Mouse (Mus musculus) c-Kit-positive CD71-negative TER-119-negative erythroid progenitor cells, embryonic 14.5 days (primary cell): ENCODE data around the gene Gm27029.
"Not testable (repeated sequence)": the region's sequence is repeated elsewhere in the genome, so short reads cannot be mapped to it uniquely, and the experiment has no call there.

Experiments used
- DNase-seq: peaks from one replicate; pipeline ENCODE4 v3.0.0-alpha.2; 2013; ENCODE audit warnings: low read depth

Gene Gm27029

DNA sequence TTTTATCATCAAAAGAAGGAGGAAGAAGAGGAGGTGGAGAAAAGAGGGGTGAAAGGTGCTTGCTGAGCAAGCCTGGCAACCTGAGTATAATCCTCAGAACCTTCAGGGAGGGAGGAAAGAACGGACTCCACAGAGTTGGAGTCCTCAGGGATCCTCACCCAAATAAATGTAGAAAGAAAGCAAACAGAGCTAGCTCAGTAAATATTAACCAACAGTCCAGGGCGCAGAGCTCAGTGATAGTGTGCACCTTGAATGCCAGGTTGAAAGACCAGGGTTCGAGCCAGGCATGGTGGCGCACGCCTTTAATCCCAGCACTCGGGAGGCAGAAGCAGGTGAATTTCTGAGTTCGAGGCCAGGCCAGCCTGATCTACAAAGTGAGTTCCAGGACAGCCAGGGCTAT is 31.0 kb upstream of the Gm27029 start:
- DNase-seq = no peak

DNA sequence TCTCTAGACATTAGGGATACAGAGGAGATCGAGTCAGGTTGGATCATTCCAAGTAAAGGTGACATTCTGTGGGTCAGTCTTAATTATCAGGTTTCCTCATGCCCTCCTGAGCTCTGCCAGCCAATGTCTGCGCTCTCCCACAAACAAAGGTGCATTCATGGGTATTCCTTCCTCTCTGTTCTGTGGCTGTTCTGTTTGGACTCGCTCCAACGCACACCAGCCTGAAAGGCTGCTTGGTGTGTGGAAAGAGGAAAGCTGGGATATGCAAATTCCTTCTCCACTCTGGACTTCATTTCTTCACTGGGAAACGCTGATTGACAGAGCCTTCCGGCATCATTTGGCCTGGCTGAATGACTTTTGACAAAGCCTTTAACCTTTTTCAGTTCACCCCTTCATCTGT is 30.1 kb upstream of the Gm27029 start:
- no peak for DNase-seq

DNA sequence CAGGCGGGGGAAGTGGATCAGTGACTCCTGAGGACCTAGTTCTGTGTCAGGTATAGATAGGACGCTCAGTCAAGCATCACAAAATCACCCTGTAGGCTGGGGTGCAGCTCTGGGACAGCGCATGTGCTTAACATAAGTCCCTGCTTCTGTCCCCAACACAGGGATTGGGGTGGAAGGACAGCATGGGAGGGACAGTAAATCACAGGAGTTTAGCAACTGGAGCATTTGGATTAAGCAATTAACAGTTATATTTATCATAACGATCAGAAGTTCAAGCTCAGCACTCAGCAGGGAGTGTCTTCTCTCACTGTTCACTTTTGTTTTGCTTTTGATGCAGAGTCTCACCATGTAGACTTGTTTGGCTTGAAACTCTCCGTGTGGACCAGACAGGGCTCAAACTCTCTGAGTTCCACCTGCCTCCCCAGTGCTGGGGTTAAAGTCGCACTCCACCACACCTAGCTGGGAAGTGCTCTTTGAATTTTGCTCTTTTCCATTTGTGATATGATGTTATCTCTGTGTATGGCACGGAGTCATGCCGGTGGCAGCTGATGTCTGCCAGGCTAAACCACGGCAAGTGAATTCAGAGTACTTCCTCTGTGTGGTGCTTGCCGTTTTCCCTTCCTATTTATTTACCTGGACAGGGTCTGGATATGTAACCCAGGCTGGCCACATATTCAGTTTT is 27.6 kb upstream of the Gm27029 start:
- no peak for DNase-seq

DNA sequence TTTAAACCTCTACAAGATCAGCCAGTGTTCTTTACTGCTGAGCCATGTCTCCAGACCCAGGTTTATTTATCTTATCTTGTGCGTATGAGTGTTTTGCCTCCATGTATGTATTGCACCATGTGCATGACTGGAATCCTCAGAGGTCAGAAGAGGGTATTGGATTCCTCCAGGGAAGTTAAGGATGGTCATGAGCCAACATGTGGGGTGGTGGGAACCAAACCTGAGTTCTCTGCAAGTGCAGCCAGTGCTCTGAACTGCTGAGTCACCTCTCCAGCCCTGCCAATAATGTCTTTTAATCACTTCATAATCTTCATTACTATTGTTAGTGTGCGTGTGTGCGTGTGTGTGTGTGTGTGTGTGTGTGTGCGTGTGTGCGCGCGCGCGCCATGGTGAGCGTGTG is 26.9 kb upstream of the Gm27029 start:
- DNase-seq = no peak

DNA sequence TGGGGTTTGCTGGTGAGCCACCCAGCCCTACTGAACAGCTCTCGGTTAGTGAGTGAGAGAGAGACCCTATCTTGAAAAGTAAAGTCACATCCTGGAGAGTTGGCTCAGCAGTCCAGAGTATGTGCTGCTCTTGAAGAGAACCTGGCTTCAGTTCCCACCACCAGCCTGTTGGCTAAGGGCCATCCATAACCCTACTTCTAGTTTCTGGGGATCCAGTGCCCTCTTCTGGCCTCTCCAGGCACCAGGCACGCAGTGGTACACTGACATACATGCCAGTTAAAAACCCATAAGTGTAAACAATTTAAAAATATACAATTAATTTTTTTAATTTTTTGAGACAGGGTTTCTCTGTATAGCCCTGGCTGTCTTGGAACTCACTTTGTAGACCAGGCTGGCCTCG is 25.8 kb upstream of the Gm27029 start:
- DNase-seq = no peak

DNA sequence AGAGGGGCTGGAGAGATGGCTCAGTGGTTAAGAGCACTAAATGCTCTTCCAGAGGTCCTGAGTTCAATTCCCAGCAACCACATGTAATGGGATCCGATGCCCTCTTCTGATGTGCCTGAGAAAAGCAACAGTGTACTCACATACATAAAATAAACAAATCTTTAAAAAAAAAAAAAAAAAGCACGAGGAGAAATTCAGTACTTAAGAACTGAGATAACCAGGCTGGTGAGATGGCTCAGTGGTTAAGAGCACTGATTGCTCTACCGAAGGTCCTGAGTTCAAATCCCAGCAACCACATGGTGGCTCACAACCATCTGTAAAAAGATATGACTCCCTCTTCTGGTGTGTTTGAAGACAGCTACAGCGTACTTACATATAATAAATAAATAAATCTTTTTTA is 25.0 kb upstream of the Gm27029 start:
- DNase-seq = not testable (repeated sequence)

DNA sequence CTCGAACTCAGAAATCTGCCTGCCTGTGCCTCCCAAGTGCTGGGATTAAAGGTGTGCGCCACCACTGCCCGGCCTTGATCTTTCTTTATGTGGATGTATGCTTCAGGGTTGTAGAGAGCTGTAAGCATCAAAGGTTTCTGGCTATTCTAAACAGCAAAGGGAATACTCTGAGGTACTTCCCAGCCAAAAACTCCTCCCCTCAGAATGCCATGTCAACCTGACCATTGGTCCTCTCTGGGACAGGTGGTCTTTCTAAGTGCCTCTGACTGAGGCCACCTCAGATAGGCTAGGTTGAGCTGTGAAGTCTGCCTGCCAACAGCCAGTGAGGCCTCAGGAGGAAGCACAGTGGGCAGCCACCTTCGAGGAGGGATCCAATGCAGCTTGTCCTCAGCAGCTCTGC is 24.3 kb upstream of the Gm27029 start:
- no peak for DNase-seq

DNA sequence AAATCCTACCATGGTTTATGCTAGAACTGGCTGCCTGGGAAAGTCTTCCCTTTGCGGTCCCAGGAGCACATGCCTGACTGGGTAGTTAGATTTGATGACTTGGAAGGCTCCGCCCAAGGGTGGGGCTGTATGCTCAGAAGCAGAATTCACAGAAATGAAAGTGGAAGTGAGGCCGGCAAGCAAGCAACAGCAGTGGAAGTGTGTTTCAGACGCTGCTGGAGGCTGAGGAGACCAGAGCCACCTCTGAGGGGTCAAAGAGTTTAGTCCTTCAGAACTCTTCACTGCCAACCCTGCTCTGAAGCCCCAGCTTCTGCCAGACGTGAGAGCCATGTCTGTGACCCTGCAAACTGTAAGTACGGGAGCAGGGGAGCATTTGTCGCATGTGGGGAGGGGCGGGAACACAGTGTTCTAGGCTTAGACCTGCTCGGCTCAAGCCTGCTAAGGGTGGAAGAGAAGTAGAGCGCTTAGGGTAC is 23.7 kb upstream of the Gm27029 start, which contains the start of gene Ifi35:
Gene Ifi35 (plus strand): TSS at position 134 of the 473 bp plus-strand sequence.
- peak; percentile 83 for DNase-seq

DNA sequence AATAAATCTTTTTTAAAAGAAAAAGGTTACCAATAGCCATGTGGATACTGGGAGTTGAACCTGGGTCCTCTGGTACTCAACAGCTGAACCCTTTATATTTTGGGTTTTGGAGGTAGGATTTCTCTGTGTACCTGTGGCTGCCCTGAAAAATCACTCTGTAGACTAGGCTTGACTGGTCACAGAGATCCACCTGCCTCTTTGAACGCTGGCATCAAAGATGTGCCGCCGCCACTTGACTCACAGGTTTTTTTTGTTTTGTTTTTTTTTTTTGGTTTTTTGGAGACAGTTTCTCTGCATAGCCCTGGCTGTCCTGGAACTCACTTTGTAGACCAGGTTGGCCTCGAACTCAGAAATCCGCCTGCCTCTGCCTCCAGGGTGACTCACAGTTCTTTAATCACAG is 23.2 kb upstream of the Gm27029 start:
- DNase-seq = no peak

DNA sequence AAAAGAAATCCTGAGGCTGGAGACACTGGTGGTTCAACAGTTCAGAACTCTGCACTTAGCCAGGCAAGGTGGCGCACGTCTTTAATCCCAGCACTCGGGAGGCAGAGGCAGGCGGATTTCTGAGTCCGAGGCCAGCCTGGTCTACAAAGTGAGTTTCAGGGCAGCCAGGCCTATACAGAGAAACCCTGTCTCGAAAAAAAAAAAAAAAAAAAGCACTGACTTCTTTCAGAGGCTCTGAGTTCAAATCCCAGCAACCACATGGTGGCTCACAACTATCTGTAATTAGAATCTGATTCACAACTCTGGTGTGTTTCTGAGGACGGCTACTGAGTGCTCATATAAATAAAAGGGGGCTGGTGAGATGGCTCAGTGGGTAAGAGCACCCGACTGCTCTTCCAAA is 22.3 kb upstream of the Gm27029 start:
- not testable (repeated sequence) for DNase-seq

DNA sequence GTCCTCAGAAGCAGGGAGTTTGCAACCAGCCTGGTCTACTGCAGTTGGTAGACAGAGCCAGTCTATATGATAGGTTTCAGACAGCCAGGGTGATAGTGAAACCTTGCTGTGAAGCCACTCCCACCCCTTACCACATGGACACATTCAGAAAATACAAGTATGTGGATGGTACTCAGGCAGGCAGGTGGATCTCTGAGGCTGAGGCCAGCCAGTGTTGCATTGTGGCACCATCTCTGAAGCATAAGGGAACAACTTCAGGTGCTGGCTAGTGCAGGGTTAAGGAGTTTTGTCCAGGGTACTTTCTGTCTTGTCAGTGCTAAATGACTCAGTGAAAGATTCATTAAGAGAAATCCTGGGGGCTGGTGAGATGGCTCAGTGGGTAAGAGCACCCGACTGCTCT is 21.7 kb upstream of the Gm27029 start:
- DNase-seq = no peak

DNA sequence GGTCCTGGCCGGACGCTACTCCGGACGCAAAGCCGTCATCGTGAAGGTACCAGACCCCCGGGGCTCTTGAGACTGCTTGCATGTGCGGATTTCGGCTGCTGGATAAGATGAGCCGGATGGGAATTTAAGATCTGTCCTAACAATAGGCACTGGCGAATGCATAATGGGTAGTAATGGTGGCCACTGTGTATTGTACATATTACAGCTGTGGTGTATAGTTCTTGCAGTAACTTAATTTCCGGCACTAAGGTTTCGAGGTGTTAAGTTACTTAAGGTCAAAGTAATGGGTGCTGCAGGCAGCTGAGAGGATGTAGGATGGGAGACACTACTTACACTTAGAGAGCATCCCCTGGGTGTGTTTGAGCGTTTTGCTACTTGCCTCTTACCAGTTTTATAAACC is 18.2 kb upstream of the Gm27029 start:
- no peak for DNase-seq

DNA sequence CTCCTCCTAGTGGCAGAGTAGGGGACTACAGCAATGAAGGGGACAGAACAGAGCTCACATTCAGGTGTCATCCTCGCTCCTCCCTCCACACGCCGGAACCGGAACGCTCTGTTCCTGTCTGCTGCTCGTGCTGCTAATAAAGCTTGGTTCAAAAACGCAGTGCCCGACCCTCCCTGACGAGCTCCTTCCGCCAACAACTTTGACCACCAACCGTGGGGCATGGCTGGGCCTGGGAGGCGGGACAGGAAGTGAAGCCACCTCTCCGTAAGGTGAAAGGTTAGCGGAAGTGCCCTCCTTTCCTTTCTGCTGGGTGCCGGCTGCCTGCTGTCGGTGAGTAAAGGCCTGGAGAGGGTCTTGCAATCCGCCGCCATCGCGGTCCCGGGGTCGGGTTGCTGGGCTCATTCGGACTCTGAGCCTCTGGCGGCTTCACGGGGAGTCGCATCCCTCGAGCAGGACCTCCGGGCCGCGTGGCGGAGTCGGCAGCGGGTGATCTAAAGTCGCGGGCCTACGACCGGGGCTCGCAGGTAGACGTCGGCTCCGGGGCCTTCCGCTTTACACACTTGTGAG is 17.6 kb upstream of the Gm27029 start, which contains the start of gene Rpl27:
Gene Rpl27 (plus strand): TSS at position 172 of the 567 bp plus-strand sequence.
- DNase-seq = peak; percentile 100

DNA sequence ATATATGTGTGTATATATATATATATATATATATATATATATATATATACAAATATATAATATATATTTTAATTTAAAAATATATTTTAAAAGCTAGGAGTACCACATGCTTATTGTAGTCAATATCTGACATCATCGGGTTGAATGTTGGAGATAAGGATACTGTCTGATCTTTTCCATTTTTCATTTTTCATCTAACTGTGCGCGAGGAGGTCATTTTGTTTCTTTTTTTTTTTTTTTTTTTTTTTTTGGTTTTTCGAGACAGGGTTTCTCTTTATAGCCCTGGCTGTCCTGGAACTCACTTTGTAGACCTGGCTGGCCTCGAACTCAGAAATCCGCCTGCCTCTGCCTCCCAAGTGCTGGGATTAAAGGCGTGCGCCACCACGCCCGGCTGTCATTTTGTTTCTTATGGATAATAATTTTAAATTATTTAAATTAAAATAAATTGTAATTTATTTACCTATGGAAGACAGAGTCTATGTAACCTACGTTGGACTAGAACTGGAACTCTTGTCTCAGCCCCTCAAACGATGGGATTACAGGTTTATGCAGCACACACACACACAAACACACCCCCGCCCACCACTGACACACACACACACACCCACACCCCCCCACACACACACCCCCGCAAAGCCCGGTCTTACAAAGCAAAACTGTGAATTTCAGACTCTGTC is 17.0 kb upstream of the Gm27029 start:
- not testable (repeated sequence) for DNase-seq

DNA sequence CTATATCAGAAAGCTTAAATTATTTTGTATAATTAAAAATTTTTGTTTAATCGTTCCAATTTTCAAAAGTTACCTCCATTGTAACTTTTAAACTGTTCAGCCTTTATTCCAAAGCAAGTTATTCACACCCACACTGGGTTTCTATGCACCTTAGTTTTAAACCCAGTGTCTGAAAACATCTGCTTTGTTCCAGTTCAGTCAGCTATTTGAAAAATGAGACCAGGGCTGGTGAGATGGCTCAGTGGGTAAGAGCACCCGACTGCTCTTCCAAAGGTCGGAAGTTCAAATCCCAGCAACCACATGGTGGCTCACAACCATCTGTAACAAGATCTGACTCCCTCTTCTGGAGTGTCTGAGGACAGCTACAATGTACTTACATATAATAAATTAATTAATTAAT is 13.4 kb upstream of the Gm27029 start:
- not testable (repeated sequence) for DNase-seq

DNA sequence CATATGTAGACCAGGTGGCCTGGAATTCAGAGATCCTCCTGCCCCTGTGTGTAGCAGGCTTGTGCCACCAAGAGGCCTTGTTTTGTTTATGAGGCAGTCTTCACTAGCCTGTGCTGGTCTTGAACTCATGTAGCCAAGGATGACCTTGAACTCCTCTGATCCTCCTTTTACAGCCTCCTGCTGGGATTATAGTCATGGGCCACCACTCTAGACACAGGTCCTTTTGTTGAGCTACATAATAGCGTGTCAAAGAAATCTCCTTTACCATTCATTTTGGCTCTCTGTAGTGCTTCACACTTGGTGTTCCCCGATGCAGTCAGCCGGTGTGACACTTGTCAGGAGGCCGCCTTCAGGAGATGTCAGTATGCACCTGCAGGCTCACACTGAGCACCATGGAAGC is 12.3 kb upstream of the Gm27029 start:
- no peak for DNase-seq

DNA sequence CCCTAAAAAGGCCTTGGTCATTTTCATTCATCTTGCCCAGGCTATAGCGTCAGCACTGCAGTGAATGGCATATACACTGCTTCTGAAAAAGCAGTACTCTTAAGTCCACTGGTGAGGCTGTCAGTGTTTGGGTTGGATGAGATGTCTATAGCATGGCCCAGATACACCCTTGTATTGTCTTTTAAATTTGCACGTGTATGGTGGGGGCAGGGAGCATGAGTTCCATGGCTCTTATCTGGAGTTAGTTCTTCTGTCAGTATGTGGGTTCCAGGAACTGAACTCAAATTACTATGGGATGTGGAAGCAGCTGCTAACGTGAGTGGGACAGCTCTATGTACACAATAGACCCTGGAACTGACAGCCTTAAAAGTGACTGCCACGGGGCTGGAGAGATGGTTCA is 11.2 kb upstream of the Gm27029 start:
- DNase-seq = no peak

DNA sequence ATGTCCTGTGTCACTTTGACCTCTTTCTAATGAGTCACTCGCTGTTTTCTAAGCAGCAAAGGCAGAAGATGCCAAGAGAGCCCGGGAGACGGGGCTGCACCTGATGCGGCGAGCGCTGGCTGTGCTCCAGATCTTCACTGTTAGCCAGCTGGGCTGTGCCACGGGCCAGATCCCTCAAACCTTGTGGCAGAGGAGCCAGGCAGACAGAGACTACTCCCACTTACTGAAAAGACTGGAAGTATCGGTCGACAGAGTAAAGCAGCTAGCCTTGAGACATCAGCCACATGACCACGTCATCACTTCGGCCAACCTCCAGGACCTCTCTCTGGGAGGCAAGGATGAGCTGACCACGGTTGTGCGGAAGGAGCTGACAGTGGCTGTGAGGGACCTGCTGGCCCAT is 8.8 kb upstream of the Gm27029 start:
- DNase-seq = no peak

DNA sequence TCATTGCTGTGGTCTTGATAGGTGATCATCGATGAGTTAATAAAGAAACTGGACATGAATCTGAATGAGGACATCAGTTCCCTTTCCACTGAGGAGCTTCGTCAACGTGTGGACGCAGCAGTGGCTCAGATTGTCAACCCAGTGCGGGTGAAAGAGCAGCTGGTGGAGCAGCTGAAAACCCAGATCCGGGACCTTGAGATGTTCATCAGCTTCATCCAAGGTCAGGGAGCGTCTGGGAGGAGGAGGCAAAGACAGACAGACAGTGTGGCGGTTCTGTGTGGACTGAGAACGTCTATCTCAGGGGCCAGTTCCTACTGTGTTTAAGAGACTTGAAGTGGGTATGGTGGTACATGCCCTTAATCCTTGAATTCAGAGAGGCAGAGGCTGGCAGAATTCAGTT is 6.7 kb upstream of the Gm27029 start:
- DNase-seq = no peak

DNA sequence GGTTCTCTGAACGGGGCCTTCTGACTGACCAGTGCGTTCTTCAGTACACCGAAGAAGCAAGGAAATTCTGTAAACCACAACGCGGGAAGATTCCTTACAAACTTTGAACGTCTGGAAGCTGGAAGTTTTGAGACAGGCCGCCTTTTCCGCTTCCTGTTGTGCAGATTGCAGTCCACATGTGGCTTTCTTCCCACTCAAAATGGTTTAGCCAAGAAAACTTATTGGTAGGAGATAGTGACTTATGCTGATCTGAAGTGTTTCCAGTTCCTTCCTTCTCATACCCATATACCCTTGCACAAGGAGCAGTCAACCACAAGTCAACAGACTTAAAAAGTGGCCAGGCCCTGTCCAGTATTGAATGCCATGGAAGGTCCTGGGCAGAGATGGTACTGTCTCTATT is 1.6 kb upstream of the Gm27029 start:
- DNase-seq = no peak

DNA sequence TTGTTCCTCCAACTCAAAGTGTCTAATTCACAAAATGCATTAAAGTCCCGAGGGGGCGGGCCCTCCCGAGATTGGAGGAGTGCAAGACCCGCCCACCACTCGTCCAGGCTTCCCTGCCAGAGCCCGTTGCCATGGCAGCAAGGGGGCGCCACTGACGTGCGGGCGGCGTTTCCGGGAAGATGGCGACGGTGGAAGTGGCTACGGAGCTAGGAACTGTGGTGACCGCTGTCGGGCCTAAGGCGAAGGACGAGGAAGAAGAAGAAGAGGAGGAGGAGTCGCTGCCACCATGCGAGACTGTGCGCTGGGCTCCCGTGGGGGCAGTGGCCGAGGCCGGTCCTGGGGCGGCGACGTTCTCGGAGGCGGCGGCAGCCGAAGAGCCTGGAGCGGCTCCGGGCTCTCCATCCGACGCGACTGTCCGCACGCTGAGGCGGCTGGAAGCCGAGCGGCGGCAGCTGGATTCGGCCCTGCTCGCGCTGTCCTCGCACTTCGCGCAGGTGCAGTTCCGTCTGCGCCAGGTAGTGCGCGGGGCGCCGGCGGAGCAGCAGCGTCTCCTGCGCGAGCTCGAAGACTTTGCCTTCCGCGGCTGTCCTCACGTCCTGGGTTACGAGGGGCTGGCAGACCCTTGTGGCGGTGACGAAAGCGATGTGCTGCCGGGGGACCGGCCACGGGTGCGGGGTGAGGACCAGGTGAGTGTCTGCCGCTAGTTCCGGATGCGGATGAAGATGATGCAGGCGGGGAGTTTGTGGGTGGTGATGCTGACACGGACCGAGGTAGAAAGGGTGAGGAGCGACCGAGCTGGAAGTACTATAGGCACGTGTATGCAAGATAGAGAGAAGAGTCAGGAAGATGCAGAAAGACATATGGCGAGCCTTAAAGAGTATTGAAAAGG is 573 bp upstream of the Gm27029 start, which contains the start of the genes Rundc1 and Ptges3l:
Gene Rundc1 (plus strand): TSS at position 161 of the 889 bp plus-strand sequence.
Gene Ptges3l (minus strand): TSS at position 409 of the 889 bp plus-strand sequence.
- DNase-seq = peak; percentile 99

DNA sequence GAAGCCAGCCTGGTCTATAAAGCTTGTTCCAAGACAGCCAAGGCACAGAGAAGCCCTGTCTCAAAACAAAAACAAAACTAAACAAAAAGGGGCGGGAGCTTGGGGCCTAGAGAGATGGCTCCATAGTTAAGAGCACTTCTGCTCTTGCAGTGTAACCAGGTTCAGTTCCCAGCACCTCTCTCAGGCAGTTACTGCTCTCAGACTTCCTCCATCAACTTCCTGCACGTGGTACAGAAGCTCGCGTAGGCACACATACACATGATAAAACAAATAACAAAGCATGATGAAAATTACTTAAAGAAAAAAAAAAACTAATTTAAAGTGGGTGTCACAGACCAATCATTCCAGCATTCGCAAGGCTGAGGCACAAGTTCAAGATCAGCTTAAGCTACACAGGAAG is 4.4 kb downstream of the Gm27029 start:
- DNase-seq = no peak
